18 mouse cellular contexts compared by ENCODE assay signal in the genomic region with DNA sequence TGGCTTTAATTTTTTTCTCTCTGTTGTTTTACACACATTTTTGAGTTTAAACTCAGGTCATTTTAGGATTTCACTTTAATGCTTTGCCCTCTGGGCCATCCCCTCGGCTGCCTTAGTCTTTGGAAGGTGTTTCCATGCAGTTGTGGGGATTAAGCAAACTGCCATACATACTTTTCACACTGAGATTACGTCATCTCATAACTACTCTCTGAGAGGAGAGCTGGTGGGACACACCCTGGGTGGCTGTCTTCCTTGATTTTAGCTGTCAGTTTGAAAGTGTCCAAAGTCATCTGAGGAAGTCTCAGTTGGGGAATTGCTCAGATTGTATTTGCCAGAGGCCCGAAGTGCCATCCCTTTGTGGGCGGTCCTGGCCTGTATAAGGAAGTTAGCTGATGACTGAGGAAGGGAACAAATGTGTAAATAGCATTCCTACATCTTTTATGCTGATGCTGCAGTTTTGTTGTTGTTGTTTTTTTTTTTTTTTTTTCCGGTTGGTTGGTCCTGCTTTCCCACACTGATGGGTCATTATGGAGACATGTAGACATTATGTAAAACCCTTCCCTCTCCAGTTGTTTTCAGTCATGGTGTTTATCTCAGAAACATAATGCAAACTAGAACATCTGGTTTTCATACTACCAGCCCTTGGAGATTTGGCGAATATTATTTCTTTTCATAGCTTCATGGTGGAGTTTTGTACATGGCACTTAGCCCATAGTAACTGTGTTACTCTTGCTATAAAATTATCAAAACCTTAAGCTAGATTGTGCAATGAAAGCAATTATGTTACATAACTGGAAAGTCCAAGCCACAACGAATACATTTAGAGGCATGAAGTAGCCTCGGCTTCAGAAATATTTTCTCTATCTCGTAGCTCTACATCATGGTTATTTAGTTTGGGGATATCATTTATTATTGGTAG.
"Had no signal": no experiment of that assay in that cellular context is flagged by ENCODE, and none has a peak within 500 bp of the region (broad histone marks: within the 10 kb centered on the region; RNA-seq: fewer than 3 reads in every experiment).

No protein-coding gene starts in this region.

- H3K4me2 ChIP-seq: liver, embryonic 12.5 days; liver, embryonic 15.5 days; lung, embryonic 15.5 days; midbrain, embryonic 13.5 days had no signal

- DNase-seq: kidney, adult 9 months; kidney, postnatal 14 days; kidney, postnatal 4 days; liver; lung, adult 18-20 months; lung, postnatal 10 days; lung, postnatal 36 days; retina, postnatal 1 day; right cerebral cortex, postnatal 25 days; thymus, adult 18-20 months; thymus, postnatal 36 days had no signal

- H3K9ac ChIP-seq: liver, embryonic 12.5 days; liver, embryonic 15.5 days; lung, embryonic 15.5 days; midbrain, embryonic 13.5 days had no signal

- H3K4me3 ChIP-seq: liver, embryonic 12.5 days; liver, embryonic 15.5 days; lung, embryonic 15.5 days; megakaryocyte, embryonic 14.5 days; midbrain, embryonic 10.5 days; midbrain, embryonic 13.5 days had no signal

- H3K27me3 ChIP-seq: liver, embryonic 12.5 days; liver, embryonic 15.5 days; lung, embryonic 15.5 days; megakaryocyte, embryonic 14.5 days; midbrain, embryonic 13.5 days had no signal

- H3K9me3 ChIP-seq: liver, embryonic 12.5 days; liver, embryonic 15.5 days; lung, embryonic 15.5 days; midbrain, embryonic 10.5 days; midbrain, embryonic 13.5 days had no signal

- H3K36me3 ChIP-seq: liver, embryonic 12.5 days; liver, embryonic 15.5 days; lung, embryonic 15.5 days; midbrain, embryonic 10.5 days; midbrain, embryonic 13.5 days had no signal

- H3K4me1 ChIP-seq: liver, embryonic 12.5 days; liver, embryonic 15.5 days; lung, embryonic 15.5 days; megakaryocyte, embryonic 14.5 days; midbrain, embryonic 10.5 days; midbrain, embryonic 13.5 days had no signal

- H3K27ac ChIP-seq: liver, embryonic 12.5 days; liver, embryonic 15.5 days; lung, embryonic 15.5 days; midbrain, embryonic 10.5 days; midbrain, embryonic 13.5 days had no signal

- ATAC-seq: liver, embryonic 12.5 days; midbrain, embryonic 13.5 days; midbrain, embryonic 16.5 days had no signal
